Mouse (Mus musculus): ENCODE results near the gene Lhx2. TPM values are rescaled to one million over a fixed set of nuclear protein-coding genes. Genes with fewer than 3 reads are reported as not detected.

Gene Lhx2
- polyA plus RNA-seq, 1 experiment from 2014 or later: 8.5 TPM

DNA sequence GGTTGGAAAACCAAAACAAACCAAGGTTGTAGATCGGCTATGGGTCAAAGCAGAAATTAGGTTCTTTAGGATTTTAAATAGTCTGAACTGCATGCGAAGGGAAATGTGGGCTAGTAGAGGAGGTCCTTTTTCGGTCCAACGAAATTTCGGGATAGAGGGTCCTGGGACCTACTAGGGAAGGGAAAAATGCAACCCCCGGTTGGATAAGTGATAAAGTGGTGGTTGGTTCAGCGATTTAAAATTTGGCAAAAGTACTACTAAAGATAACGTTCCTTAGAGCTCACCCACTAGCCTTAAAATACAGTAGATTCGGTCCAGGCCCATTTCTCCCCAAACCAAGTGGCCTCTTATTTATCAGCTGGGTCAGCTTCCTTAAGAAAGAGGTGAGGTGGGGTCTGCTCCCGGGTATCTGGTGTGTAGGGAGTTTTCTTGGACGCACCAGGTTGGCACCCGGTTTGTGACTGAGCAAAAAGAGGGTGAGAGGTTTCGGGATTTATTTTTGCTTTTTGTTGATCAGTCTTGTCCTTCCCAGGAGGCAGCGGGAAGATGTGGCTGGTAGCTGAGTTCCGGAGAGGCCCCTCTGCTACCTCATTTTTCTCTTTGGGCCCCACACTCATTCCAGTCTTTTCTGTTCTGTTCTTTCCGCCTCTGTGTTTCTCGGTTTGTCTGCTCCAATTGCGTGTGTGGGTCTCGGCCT is 16.8 kb downstream of the Lhx2 start:
- Histone ChIP-seq H3K9ac (no peak overlapping the region), H3K4me1 (peaks cover 58% of the 10 kb centered on the region), H3K9me3 (no peaks in the 10 kb centered on the region), H3K4me2 (peak overlapping the region; percentile 56), H3K27me3 (peaks cover 92% of the 10 kb centered on the region), H3K36me3 (no peaks in the 10 kb centered on the region), H3K27ac (no peak overlapping the region), H3K4me3 (peak overlapping the region; percentile 58)
- ATAC-seq (ENCODE audit: insufficient number of reproducible peaks, low FRiP score, low TSS enrichment, low read depth): no peak
- 14% methylated on average over 19 of the region's 19 CpGs for WGBS

DNA sequence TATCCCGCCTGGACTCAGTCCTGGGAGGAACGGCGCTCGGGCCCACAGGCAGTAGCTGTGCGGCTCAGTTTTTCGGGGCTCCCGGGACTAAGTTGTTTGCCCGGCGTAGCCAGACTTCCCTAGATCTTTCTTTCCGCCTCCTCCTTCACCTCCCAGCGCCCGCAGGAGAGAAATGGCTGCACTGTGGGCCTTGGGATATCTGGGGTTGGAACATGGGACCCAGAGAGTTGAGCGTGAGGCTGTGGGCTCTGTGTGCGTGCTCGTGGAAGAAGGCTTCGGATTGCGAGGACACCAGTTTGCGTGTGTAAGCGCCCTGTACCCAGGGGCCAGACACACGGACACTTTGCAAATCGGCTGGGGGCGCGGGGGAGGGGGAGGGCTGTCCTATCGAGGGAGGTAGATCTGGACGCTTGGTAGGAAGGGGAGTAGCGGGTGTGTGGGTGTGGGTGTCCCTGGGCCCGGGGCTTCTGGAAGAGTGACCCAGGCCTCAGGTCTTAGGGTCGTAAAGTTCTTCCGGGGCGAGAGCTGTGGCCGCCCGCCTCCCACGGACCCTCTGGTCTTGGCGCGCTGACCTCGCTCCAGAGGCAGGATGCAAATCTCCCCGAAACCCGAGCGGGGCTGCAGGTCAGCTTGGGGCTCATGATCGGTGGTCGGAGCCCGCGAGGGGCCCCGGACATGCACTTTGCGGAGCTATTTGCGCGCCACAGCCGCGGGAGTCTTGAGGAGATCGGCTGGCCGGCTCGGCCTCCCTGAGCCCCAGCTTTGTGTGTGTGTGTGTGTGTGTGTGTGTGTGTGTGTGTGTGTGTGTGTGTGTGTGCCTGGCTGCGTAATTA is 17.6 kb downstream of the Lhx2 start:
- no peak overlapping the region for H3K9ac ChIP-seq
- peak overlapping the region; percentile 56 for H3K4me2 ChIP-seq
- peak overlapping the region; percentile 58 for H3K4me3 ChIP-seq
- peaks cover 51% of the 10 kb centered on the region for H3K4me1 ChIP-seq
- no peaks in the 10 kb centered on the region for H3K9me3 ChIP-seq
- H3K27me3 ChIP-seq: peaks cover 90% of the 10 kb centered on the region
- H3K27ac ChIP-seq: no peak overlapping the region
- no peaks in the 10 kb centered on the region for H3K36me3 ChIP-seq
- WGBS: 3% methylated on average over 52 of the region's 53 CpGs
- no peak for ATAC-seq (ENCODE audit: insufficient number of reproducible peaks, low FRiP score, low TSS enrichment, low read depth)

DNA sequence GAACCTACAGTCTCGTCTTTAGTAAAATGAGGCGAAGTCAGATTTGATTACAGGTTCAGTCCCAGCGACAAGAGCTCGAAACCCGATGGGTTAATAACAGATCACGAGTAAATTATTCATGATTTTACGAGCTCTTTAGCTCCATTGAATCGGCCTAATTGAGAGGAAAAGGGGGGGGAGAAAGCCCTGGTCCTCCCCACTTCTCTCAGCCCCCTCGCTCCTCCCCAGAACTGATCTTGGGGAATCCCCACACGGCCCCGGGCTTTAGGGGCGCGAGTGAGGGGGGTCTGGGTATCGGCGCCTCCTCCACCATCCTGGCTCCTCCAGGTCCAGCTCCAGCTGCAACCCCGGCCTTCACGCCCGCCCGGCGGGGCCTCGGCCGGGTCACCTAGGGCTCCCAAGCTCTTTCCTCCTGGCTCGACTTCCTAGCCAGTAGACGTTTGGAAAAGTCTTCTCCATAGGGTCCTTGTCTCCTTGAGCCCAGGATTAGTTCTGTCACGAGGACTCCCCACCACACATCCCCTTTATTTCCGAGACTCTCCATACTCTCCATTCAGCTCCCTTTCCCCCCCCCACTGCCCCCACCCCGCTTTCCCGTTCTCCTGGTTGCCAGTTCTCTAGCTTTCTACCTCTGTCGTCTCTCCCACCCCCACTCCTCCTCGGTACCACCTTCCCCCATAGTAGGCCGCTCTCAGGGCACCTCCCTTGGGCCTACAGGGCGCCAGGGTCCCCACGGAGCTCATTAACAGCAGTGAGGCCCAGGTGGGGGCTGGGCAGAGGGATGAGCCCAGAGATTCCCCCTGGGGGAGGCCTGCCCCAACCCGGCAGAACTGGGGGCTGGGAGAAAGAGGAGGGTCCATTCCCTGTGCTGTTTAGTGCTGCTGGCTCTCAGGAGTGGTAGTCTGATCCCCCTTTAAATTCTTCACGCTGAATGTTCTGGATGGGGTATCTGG is 18.5 kb downstream of the Lhx2 start:
- H3K4me1 ChIP-seq: peaks cover 42% of the 10 kb centered on the region
- H3K9me3 ChIP-seq: no peaks in the 10 kb centered on the region
- H3K4me3 ChIP-seq: peak overlapping the region; percentile 58
- no peak for ATAC-seq (ENCODE audit: insufficient number of reproducible peaks, low FRiP score, low TSS enrichment, low read depth)
- WGBS: 9% methylated on average over 35 of the region's 35 CpGs
- no peak overlapping the region for H3K9ac ChIP-seq
- H3K27ac ChIP-seq: no peak overlapping the region
- H3K4me2 ChIP-seq: peak overlapping the region; percentile 56
- no peaks in the 10 kb centered on the region for H3K36me3 ChIP-seq
- H3K27me3 ChIP-seq: peaks cover 88% of the 10 kb centered on the region

DNA sequence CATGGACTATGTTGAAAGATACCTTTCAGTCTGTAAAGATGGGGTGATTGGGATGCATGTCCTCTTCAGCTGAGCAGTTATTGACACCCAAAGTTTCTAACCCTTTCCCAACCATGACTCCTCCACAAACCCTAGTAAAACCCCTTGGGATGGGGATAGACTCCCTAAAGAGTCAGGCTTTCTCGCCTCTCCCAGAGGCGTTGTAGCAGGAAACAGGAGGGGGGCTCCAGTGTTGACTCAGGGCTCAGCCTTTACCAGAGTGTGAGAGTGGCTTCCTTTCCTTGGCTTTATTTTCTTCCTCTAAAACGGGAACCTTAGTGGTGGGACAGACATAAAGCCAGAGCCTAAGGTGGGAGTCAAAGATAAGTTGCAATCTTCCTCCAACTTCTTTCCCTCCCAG is 19.5 kb downstream of the Lhx2 start:
- Histone ChIP-seq H3K27me3 (peaks cover 83% of the 10 kb centered on the region), H3K4me3 (no peak overlapping the region), H3K4me1 (peaks cover 42% of the 10 kb centered on the region), H3K9ac (no peak overlapping the region), H3K27ac (no peak overlapping the region), H3K36me3 (no peaks in the 10 kb centered on the region), H3K4me2 (no peak overlapping the region), H3K9me3 (no peaks in the 10 kb centered on the region)
- 29% methylated on average over 3 of the region's 3 CpGs for WGBS
- no peak for ATAC-seq (ENCODE audit: insufficient number of reproducible peaks, low FRiP score, low TSS enrichment, low read depth)

DNA sequence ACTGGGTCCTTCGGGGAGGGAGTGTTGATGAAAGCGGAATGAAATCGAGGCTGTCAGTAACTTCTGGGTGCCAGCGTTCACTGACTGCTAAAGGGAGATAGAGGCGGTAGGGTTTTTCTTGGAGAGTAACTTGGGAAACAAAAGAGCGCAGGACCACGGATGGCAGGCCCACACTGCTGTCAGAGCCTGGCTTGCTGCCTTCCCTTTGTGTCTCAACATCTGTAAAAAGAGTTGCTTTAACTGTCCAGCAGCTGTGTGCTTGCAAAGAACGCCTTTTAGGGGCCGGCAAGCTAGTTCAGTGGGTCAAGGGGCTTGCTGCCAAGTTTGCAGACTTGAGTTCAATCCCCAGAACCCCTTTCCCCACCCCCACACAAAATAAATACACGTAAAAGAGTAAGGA is 20.1 kb downstream of the Lhx2 start:
- Histone ChIP-seq H3K4me1 (peaks cover 41% of the 10 kb centered on the region), H3K36me3 (no peaks in the 10 kb centered on the region), H3K9me3 (no peaks in the 10 kb centered on the region), H3K9ac (no peak overlapping the region), H3K4me3 (no peak overlapping the region), H3K27me3 (peaks cover 77% of the 10 kb centered on the region), H3K4me2 (no peak overlapping the region), H3K27ac (no peak overlapping the region)
- 14% methylated on average over 10 of the region's 10 CpGs for WGBS
- no peak for ATAC-seq (ENCODE audit: insufficient number of reproducible peaks, low FRiP score, low TSS enrichment, low read depth)

DNA sequence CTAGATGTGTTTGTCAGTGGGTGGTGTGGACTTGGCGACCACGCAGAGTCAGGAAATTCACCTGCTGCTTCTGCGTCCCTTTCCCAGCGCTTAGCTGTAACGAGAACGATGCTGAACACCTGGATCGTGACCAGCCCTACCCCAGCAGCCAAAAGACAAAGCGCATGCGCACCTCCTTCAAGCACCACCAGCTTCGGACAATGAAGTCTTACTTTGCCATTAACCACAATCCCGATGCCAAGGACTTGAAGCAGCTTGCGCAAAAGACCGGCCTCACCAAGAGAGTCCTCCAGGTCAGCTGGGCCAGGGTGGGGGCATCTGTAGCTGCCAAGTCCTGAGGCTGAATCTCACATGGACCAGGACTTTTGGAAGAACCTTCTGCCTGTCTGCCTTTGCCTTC is 20.7 kb downstream of the Lhx2 start:
- no peak overlapping the region for H3K9ac ChIP-seq
- H3K4me3 ChIP-seq: no peak overlapping the region
- no peak overlapping the region for H3K27ac ChIP-seq
- 21% methylated on average over 13 of the region's 13 CpGs for WGBS
- peaks cover 35% of the 10 kb centered on the region for H3K4me1 ChIP-seq
- H3K36me3 ChIP-seq: no peaks in the 10 kb centered on the region
- no peak overlapping the region for H3K4me2 ChIP-seq
- no peak for ATAC-seq (ENCODE audit: insufficient number of reproducible peaks, low FRiP score, low TSS enrichment, low read depth)
- H3K9me3 ChIP-seq: no peaks in the 10 kb centered on the region
- peaks cover 71% of the 10 kb centered on the region for H3K27me3 ChIP-seq

DNA sequence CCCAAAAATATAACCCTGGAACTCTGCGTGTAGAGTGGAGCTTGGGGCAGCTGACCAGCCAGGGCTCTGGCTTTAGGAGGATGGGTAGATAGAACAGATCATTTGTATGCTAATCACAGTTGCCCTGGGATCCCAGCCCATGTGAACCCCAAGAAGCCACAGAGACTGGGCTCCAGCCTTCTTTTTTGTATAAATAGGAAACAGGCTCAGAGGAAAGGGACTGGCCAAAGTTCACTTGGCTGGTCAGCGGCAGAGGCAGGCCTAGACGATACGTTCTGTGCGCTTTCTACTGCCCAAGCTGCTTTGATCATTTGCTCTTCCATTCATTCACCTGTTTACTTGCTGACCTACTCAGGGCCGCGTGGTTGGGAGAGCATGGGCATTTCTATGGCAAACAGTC is 27.1 kb downstream of the Lhx2 start:
- no peak overlapping the region for H3K27ac ChIP-seq
- peaks cover 44% of the 10 kb centered on the region for H3K27me3 ChIP-seq
- no peak overlapping the region for H3K4me2 ChIP-seq
- H3K36me3 ChIP-seq: no peaks in the 10 kb centered on the region
- H3K9ac ChIP-seq: no peak overlapping the region
- no peak overlapping the region for H3K4me3 ChIP-seq
- ATAC-seq (ENCODE audit: insufficient number of reproducible peaks, low FRiP score, low TSS enrichment, low read depth): no peak
- peaks cover 10% of the 10 kb centered on the region for H3K4me1 ChIP-seq
- WGBS: 54% methylated on average over 7 of the region's 7 CpGs
- H3K9me3 ChIP-seq: no peaks in the 10 kb centered on the region

DNA sequence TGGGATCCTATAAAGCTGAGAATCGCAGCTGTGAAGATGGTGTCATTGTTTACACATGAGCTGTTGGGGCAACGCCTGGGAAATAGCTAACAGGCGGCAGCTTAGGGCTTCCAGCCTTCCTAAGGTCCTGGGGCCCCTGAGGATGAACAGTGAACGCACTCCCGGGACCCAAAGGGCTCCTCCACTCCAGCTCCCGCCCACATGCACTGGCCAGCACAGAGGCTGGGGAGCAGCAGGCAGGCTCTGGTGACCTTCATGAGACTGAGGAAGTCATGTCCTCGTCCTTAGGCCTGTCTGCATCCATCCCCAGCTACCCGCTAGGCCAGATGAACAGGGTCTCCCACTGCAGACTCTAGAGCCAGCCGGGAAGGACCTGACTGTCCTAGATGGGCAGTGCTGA is 27.9 kb downstream of the Lhx2 start:
- no peaks in the 10 kb centered on the region for H3K36me3 ChIP-seq
- H3K4me1 ChIP-seq: peaks cover 10% of the 10 kb centered on the region
- H3K27me3 ChIP-seq: peaks cover 38% of the 10 kb centered on the region
- no peak overlapping the region for H3K4me3 ChIP-seq
- ATAC-seq (ENCODE audit: insufficient number of reproducible peaks, low FRiP score, low TSS enrichment, low read depth): no peak
- no peak overlapping the region for H3K27ac ChIP-seq
- no peak overlapping the region for H3K9ac ChIP-seq
- no peak overlapping the region for H3K4me2 ChIP-seq
- WGBS: 22% methylated on average over 9 of the region's 9 CpGs
- H3K9me3 ChIP-seq: no peaks in the 10 kb centered on the region

DNA sequence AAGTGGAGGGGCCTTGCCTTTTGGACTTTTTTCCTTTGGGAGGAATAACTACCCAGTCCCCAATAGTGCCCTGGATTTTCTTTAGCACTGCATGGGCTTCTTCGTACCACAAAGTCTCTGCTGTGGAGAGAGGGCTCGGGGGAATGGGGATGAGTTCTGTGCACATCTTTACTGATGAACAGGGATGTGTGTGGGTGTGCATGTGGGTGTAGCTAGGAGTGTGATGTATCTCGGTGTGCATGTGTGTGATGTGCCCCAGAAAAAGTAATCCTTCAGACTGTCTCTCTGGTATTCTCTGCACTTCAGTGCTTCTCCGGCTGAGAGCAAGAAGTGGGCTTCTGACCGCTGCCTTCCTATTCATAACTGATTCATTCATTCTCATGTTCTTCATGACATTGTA is 28.8 kb downstream of the Lhx2 start:
- Histone ChIP-seq H3K9me3 (no peaks in the 10 kb centered on the region), H3K27ac (no peak overlapping the region), H3K36me3 (no peaks in the 10 kb centered on the region), H3K9ac (no peak overlapping the region), H3K27me3 (peaks cover 31% of the 10 kb centered on the region), H3K4me2 (no peak overlapping the region), H3K4me1 (peaks cover 10% of the 10 kb centered on the region), H3K4me3 (no peak overlapping the region)
- no peak for ATAC-seq (ENCODE audit: insufficient number of reproducible peaks, low FRiP score, low TSS enrichment, low read depth)
- 67% methylated on average over 5 of the region's 5 CpGs for WGBS

DNA sequence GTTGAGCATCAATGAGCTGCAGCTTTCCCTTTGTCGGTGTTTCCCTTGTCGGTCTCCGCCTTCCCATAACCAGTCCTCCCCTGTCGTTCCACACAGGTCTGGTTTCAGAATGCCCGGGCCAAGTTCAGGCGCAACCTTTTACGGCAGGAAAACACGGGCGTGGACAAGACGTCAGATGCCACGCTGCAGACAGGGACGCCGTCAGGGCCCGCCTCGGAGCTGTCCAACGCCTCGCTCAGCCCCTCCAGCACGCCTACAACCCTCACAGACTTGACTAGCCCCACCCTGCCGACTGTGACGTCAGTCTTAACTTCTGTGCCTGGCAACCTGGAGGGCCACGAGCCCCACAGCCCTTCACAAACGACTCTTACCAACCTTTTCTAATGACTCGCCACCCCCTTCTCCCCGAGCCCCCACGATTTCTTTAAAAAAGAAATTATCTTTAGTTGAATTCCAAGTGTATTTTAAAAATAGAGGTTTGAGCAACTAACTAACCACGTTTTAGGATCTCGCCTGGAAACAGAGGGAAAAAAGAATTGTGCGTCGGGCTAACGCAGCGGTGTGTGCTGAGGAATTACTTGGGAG is 29.8 kb downstream of the Lhx2 start:
- H3K4me3 ChIP-seq: peak overlapping the region; percentile 25
- H3K9ac ChIP-seq: no peak overlapping the region
- 13% methylated on average over 31 of the region's 31 CpGs for WGBS
- H3K4me2 ChIP-seq: peak overlapping the region; percentile 48
- H3K4me1 ChIP-seq: peaks cover 10% of the 10 kb centered on the region
- ATAC-seq (ENCODE audit: insufficient number of reproducible peaks, low FRiP score, low TSS enrichment, low read depth): no peak
- no peak overlapping the region for H3K27ac ChIP-seq
- no peaks in the 10 kb centered on the region for H3K9me3 ChIP-seq
- H3K27me3 ChIP-seq: peaks cover 32% of the 10 kb centered on the region
- no peaks in the 10 kb centered on the region for H3K36me3 ChIP-seq

DNA sequence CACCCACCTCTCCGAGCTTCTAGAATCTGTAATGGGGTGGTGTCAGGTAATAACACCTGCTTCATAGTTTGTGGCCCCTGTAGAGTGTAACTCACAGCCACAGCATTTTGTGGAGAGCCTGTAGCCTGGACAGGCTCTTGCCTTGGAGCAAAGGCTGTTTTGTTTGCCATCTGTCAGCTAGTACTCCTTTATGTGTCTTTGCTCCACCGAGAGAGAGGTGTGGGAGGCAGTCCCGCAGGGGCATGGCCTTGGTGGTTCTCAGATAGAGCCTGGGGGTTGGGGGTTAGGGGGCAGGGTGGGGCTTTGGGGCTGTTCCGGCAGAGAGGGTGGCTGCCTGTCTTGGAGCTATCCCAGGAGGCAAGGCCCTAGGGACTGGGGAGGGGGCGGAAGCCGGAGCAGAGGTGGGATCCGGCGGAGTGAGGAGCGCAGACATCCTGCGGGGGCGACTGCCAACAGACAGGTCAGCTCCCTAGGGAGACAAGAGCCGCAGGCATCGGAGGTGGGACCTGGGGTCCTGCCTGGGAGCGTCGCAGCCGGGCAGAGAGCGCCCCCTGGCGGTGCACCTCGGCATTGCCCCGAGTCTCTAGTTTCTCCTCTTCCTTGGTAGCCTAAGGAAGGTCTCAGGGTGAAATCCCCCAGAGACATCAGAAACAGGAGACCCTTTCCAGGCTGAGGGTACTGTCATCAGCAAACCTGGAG is 36.7 kb downstream of the Lhx2 start:
- peaks cover 17% of the 10 kb centered on the region for H3K4me1 ChIP-seq
- H3K4me3 ChIP-seq: no peak overlapping the region
- H3K9me3 ChIP-seq: no peaks in the 10 kb centered on the region
- peak overlapping the region; percentile 34 for H3K4me2 ChIP-seq
- WGBS: 3% methylated on average over 20 of the region's 20 CpGs
- no peak overlapping the region for H3K27ac ChIP-seq
- no peaks in the 10 kb centered on the region for H3K36me3 ChIP-seq
- 0 out of 2 replicates have a peak, but pooled peaks have one; percentile 8 for ATAC-seq (ENCODE audit: insufficient number of reproducible peaks, low FRiP score, low TSS enrichment, low read depth)
- H3K9ac ChIP-seq: no peak overlapping the region
- peaks cover 35% of the 10 kb centered on the region for H3K27me3 ChIP-seq
